Mouse (Mus musculus) bone marrow, adult 2 months (tissue): Measurements from ENCODE around the gene Erg. TPM values are rescaled to one million over a fixed set of nuclear protein-coding genes. Genes with fewer than 3 reads are reported as not detected.

Source experiments
- H3K27ac ChIP-seq: fragments of 200-500 bp; 2 replicates; pipeline ENCODE4 v1.5.1; 2012; ENCODE audit warnings: low read depth, mild to moderate bottlenecking, control low read depth, inconsistent platforms, low read length; ENCODE audit not compliant: control insufficient read depth, poor library complexity, insufficient read depth
- H3K4me1 ChIP-seq: fragments of 200-500 bp; 2 replicates; pipeline ENCODE4 v1.6.1; 2011; ENCODE audit warnings: low read length; ENCODE audit not compliant: control insufficient read depth, insufficient read depth
- H3K4me3 ChIP-seq: fragments of 200-500 bp; replicated peaks from 2 replicates; pipeline ENCODE3; 2011; ENCODE audit warnings: mild to moderate bottlenecking, low read depth, low read length, control low read depth; ENCODE audit not compliant: control insufficient read depth
- CTCF ChIP-seq: fragments of 200-500 bp; IDR thresholded peaks from 2 replicates; pipeline ENCODE4 v1.5.1; 2011; ENCODE audit warnings: low read length, control low read depth; ENCODE audit not compliant: control insufficient read depth, insufficient read depth
- POLR2A ChIP-seq: fragments of 200-500 bp; IDR thresholded peaks from 2 replicates; pipeline ENCODE4 v1.6.1; 2011; ENCODE audit warnings: low read depth, mild to moderate bottlenecking, control low read depth, low read length, borderline replicate concordance; ENCODE audit not compliant: control insufficient read depth
- WGBS: fragments of 180-500 bp; shearing (Covaris S2); methylation state at CpG from one replicate; pipeline ENCODE4 v1.1.7; 2018; 5-methylcytosine and 5-hydroxymethylcytosine counted together
- polyA plus RNA-seq: library from polyadenylated mRNA; stranded (reverse); fragments of >200 nt; gene quantifications from 2 replicates; pipeline ENCODE4 v1.2.4, GENCODE M21; 2011; ENCODE audit warnings: low replicate concordance; ENCODE audit not compliant: missing spikeins, insufficient read depth, insufficient read length

Erg gene
- polyA plus RNA-seq, 1 experiment, result 12.3 TPM

DNA sequence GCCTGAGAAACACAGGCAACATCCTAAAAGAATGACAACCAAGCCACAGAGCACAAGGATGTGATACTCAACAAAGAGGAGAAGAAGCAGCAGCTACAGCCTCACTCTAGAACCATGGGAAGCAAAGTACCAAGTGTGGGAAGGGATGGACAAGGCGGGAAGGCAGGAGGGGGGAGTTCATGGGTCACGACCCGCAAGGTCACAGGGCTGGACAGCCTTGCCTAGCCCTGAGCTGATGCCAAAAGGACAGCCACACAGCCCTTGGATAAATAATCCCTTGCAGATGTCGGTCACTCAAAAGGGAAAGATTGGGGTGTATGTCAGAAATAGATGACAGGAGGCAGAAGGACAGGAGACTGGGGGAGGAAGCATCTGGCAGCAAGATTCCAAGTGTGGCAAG, 211.7 kb downstream of the Erg start:
- Histone ChIP-seq H3K4me1 (no peaks in the 10 kb centered on the region), H3K4me3 (no peak overlapping the region), H3K27ac (no peak overlapping the region)
- no peak for TF ChIP-seq POLR2A
- TF ChIP-seq CTCF, result no peak
- WGBS, result 79% methylated on average over 4 of the region's 4 CpGs

GRCm38 (mm10) chr16:95372960-95373359, 213.4 kb downstream of the Erg start:
- TF ChIP-seq CTCF, result no peak
- Histone ChIP-seq H3K27ac (no peak overlapping the region), H3K4me3 (no peak overlapping the region), H3K4me1 (no peaks in the 10 kb centered on the region)
- 87% methylated on average over 9 of the region's 9 CpGs for WGBS

DNA sequence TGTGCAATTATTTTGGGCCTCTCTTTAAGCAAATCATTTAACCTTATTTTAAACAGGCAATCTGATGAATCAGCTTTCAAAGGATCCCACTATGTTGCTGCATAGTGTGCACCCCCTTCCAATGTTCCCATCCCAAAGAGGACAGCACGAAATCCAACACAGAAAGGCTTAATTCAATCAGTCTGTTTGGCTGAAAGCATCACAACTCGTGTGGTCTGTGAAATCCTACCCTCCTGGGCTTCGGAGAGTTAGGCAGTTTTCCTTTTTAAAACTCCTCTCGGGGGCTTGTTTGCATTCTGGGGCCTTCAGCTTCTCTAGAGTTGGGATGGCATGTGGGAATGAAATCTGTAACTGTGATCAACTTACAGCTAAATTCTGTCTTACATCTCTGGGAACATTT, 214.7 kb downstream of the Erg start:
- H3K4me1 ChIP-seq, result no peaks in the 10 kb centered on the region
- no peak overlapping the region for H3K4me3 ChIP-seq
- TF ChIP-seq POLR2A (no peak), CTCF (no peak)
- H3K27ac ChIP-seq, result no peak overlapping the region
- WGBS, result 75% methylated on average over 4 of the region's 4 CpGs

DNA sequence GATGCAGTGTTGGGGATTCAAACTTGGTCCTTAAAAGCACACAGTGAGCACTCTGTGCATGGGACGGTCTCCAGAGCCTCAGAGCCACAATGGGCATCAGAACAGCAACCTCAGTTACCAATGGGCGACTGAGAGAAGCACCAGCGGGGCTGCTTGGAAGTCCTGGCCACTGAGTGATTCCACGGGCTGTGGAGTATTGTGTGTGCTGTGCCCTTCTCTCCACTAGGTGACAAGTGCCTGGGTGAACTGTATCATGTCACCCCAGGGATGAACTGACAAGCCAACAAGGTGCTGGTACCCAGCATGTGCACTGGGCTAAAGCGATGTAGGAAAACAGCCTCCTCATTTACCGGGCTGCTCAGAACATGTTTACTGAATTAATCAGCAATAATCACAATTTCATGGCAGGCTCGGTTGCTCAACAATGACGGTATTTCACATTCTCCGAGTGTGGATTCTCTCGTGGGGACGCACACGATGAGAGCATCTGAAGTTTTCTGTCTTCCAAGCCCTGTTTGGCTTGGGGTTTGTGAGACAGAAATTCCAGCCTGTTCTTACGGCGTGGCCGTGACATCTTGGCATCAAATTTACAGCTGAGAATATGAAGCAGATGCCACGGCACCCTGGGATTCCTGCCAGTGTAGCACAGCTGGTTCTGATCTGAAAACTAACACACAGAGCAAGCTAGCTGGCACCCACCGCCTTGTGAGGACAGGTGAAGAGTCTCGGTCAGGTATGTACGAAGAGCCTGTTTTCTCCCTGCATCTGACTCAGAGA, 219.2 kb downstream of the Erg start:
- no peak for TF ChIP-seq POLR2A
- TF ChIP-seq CTCF, result no peak
- H3K27ac ChIP-seq, result no peak overlapping the region
- no peak overlapping the region for H3K4me3 ChIP-seq
- 84% methylated on average over 19 of the region's 19 CpGs for WGBS
- no peaks in the 10 kb centered on the region for H3K4me1 ChIP-seq

DNA sequence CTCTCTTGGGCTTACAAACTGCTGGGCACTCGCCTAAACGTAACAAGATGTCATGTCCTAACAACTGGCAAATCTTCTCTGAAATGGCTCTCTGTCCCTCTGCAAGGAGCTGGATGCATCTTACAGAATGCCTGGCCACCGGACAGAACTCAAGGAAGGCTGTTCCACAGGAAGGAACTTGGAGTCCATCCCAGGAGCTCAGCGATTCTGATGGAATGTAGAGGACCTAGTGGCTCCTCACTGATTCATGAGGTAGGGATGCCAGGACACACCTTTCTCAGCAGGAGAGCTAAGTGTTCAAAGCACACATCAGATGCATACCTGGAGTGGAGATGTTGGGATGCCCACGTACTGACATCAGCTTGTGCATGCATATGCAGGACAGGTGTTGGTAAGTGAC, 221.2 kb downstream of the Erg start:
- WGBS, result 82% methylated on average over 5 of the region's 5 CpGs
- Histone ChIP-seq H3K4me1 (no peaks in the 10 kb centered on the region), H3K4me3 (no peak overlapping the region), H3K27ac (no peak overlapping the region)
- TF ChIP-seq POLR2A (no peak), CTCF (no peak)

- Histone ChIP-seq H3K4me3 (no peak overlapping the region), H3K27ac (no peak overlapping the region), H3K4me1 (peaks cover 3% of the 10 kb centered on the region; the same call in 1 of the 2 replicates)
- TF ChIP-seq POLR2A (no peak), CTCF (no peak)
- WGBS, result 85% methylated on average over 18 of the region's 18 CpGs
Measured at GRCm38 (mm10) chr16:95363632-95364465, 222.5 kb downstream of the Erg start.

DNA sequence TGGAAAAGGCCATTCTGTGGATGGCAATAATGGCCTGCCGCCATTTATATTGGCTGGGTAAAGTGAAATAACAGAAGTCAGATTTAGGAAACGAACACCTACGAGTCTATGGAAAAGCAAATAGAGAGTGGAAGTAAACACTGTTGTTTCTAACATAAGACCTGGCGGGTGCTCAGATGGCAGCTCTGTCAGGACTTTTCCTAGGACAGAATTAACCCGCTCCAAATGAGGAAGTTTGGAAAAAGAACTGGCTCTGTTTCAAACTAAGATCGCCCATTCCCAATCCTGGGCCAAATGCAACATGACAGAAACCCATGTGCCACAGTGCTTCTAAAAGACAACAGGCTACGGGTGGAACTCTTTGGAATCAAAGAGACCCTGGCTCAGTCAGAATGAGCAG, 224.4 kb downstream of the Erg start:
- TF ChIP-seq CTCF (no peak), POLR2A (no peak)
- peaks cover 3% of the 10 kb centered on the region; the same call in 1 of the 2 replicates for H3K4me1 ChIP-seq
- H3K4me3 ChIP-seq, result no peak overlapping the region
- WGBS, result 84% methylated on average over 7 of the region's 7 CpGs
- H3K27ac ChIP-seq, result no peak overlapping the region

GRCm38 (mm10) chr16:95360940-95361489, 225.4 kb downstream of the Erg start:
- Histone ChIP-seq H3K27ac (no peak overlapping the region), H3K4me1 (peaks cover 3% of the 10 kb centered on the region; the same call in 1 of the 2 replicates), H3K4me3 (no peak overlapping the region)
- 81% methylated on average over 18 of the region's 18 CpGs for WGBS
- TF ChIP-seq CTCF (no peak), POLR2A (no peak)
